Mouse (Mus musculus): ENCODE results near the gene Thpo.

GRCm38 (mm10) chr16:20732251-20732924 is 1.9 kb downstream of the Thpo start:
- TF ChIP-seq CTCF (IDR thresholded peaks at IDR 0.05), result no peak
- no peak for TF ChIP-seq POLR2A (IDR thresholded peaks at IDR 0.05; ENCODE audit: insufficient read depth, low read depth, low read length)
